Mouse (Mus musculus): ENCODE data around the gene Stx8.

GRCm38 (mm10) chr11:68126071-68126470 is 160.1 kb downstream of the Stx8 start:
- TF ChIP-seq CTCF (IDR thresholded peaks at IDR 0.05; ENCODE audit: borderline replicate concordance, insufficient read depth, low read length) (no peak), POLR2A (IDR thresholded peaks at IDR 0.05; ENCODE audit: low read depth, low read length) (no peak)
